Comparison of ENCODE assay signal across 29 mouse cellular contexts in genomic region chr6:124879390-124879789, GRCm38 (mm10). TPM values are rescaled to one million over a fixed set of nuclear protein-coding genes. Genes with fewer than 3 reads are reported as not detected.
A peak's percentile ranks its signal among the peaks of the same experiment; 100 is the strongest.
DNase-seq lines count a peak whose midpoint lies in the region; TF ChIP-seq lines count a peak whose summit lies in the region.
"Had no signal": no experiment of that assay in that cellular context is flagged by ENCODE, and none has a peak within 500 bp of the region (broad histone marks: within the 10 kb centered on the region; RNA-seq: fewer than 3 reads in every experiment).

No protein-coding gene starts in this region.

- 0 out of 2 replicates have a peak, but pooled peaks cover 1% of the 10 kb centered on the region for H3K4me1 ChIP-seq in forebrain, embryonic 10.5 days
- H3K4me1 ChIP-seq: embryonic facial prominence, embryonic 13.5 days; heart, embryonic 12.5 days; heart, embryonic 15.5 days; hindbrain, embryonic 13.5 days had no signal

- H3K79me3 ChIP-seq in C2C12 (ENCODE audit: low read depth) = no peaks in the 10 kb centered on the region

- H3K36me3 ChIP-seq in C2C12 (ENCODE audit: control insufficient read depth, insufficient read depth) (no peaks in the 10 kb centered on the region), myocyte (ENCODE audit: control insufficient read depth, insufficient read depth) (no peaks in the 10 kb centered on the region)
- H3K36me3 ChIP-seq in forebrain, embryonic 10.5 days (replicated peaks) = no peaks in the 10 kb centered on the region
- H3K36me3 ChIP-seq: embryonic facial prominence, embryonic 13.5 days; heart, embryonic 12.5 days; heart, embryonic 15.5 days; hindbrain, embryonic 10.5 days; hindbrain, embryonic 13.5 days had no signal

- H3K4me2 ChIP-seq in myocyte (ENCODE audit: low read depth) = no peak overlapping the region
- H3K4me2 ChIP-seq: embryonic facial prominence, embryonic 13.5 days; heart, embryonic 12.5 days; heart, embryonic 15.5 days; hindbrain, embryonic 13.5 days had no signal

- peak; percentile 86 for DNase-seq in thymus, postnatal 0 days (ENCODE audit: low spot score)
- peak; percentile 79 for DNase-seq in thymus, postnatal 25 days
- DNase-seq in urinary bladder, postnatal 36 days (ENCODE audit: low spot score in 2 of 2) = no peak
- DNase-seq in forebrain, embryonic 10.5 days (ENCODE audit: extremely low spot score, low spot score) = no peak
- no peak for DNase-seq in embryo, embryonic 10 days (ENCODE audit: low spot score)
- DNase-seq in embryo, embryonic 10.5 days (ENCODE audit: low spot score) = no peak
- DNase-seq: adrenal gland, adult 8-10 months; adrenal gland, postnatal 25 days; B cell, adult 2 months; cerebellum, adult 11-12 months; cerebellum, adult 8-10 months; cerebellum, postnatal 10 days; cerebellum, postnatal 36 days; forebrain, postnatal 0 days; gastrocnemius, adult 2 months; gastrocnemius, postnatal 14 days; heart, adult 11 months; heart, postnatal 10 days; heart, postnatal 36 days had no signal

- no peak overlapping the region for H3ac ChIP-seq in C2C12 (ENCODE audit: control insufficient read depth, insufficient read length, low read depth)
- no peak overlapping the region for H3ac ChIP-seq in myocyte (ENCODE audit: control insufficient read depth, insufficient read length)

- H3K9me3 ChIP-seq in forebrain, embryonic 10.5 days = no peaks in the 10 kb centered on the region
- H3K9me3 ChIP-seq: embryonic facial prominence, embryonic 13.5 days; heart, embryonic 12.5 days; heart, embryonic 15.5 days; hindbrain, embryonic 10.5 days; hindbrain, embryonic 13.5 days had no signal

- peaks cover 34% of the 10 kb centered on the region for H3K27me3 ChIP-seq in C2C12 (ENCODE audit: control insufficient read depth, insufficient read depth, insufficient read length)
- peaks cover 31% of the 10 kb centered on the region for H3K27me3 ChIP-seq in myocyte (ENCODE audit: control insufficient read depth, insufficient read depth, insufficient read length)
- H3K27me3 ChIP-seq in forebrain, embryonic 10.5 days (ENCODE audit: poor library complexity, severe bottlenecking) = no peaks in the 10 kb centered on the region
- H3K27me3 ChIP-seq: embryonic facial prominence, embryonic 13.5 days; heart, embryonic 12.5 days; heart, embryonic 15.5 days had no signal

- no peak overlapping the region for H3K27ac ChIP-seq in forebrain, embryonic 10.5 days
- H3K27ac ChIP-seq: embryonic facial prominence, embryonic 13.5 days; gastrocnemius, adult 2 months; heart, embryonic 15.5 days; hindbrain, embryonic 10.5 days; hindbrain, embryonic 13.5 days had no signal

- H3K79me2 ChIP-seq in C2C12 (ENCODE audit: control insufficient read depth, insufficient read depth) (no peaks in the 10 kb centered on the region), myocyte (ENCODE audit: control insufficient read depth, insufficient read depth) (no peaks in the 10 kb centered on the region)

- WGBS in forebrain, embryonic 10.5 days = 63% methylated on average over 6 of the region's 6 CpGs

- TF ChIP-seq POLR2A in myocyte (IDR thresholded peaks at IDR 0.05; ENCODE audit: insufficient read length, low read depth) = no peak

- H3K4me3 ChIP-seq in C2C12 (ENCODE audit: insufficient read depth, poor library complexity, severe bottlenecking) = no peak overlapping the region
- H3K4me3 ChIP-seq in myocyte = no peak overlapping the region
- no peak overlapping the region for H3K4me3 ChIP-seq in forebrain, embryonic 10.5 days
- H3K4me3 ChIP-seq: embryonic facial prominence, embryonic 13.5 days; gastrocnemius, adult 2 months; heart, embryonic 12.5 days; heart, embryonic 15.5 days; hindbrain, embryonic 10.5 days; hindbrain, embryonic 13.5 days had no signal

- TF ChIP-seq CTCF in C2C12 (IDR thresholded peaks at IDR 0.05; ENCODE audit: control insufficient read depth, insufficient read depth, insufficient read length) = no peak

TF ChIP-seq in C2C12, 6 proteins besides CTCF, POLR2A, EP300 and RAD21:
- TF ChIP-seq MYOD1 (IDR thresholded peaks at IDR 0.05; ENCODE audit: control insufficient read depth, insufficient read length, low read depth) = peak; percentile 25
- TF ChIP-seq FOSL1 (IDR thresholded peaks at IDR 0.05; ENCODE audit: insufficient read depth, low read length, poor library complexity, severe bottlenecking) = no peak
- no peak for TF ChIP-seq CEBPB (IDR thresholded peaks at IDR 0.05; ENCODE audit: low read depth)

TF ChIP-seq in myocyte, 11 proteins besides CTCF, POLR2A, EP300 and RAD21:
- TF ChIP-seq MYOD1 (IDR thresholded peaks at IDR 0.05; ENCODE audit: control insufficient read depth in 1 of 3, insufficient read length in 2 of 3, low read depth in 2 of 3) (peak in 2 of 3 experiments; percentile 7 to 34), E2F4 (IDR thresholded peaks at IDR 0.05; ENCODE audit: insufficient read depth) (no peak)

RNA-seq across cellular contexts. Expression of gene Cd4, which starts 8.6 kb away (rescaled TPM):
- polyA plus RNA-seq in C2C12 (2012; fragmentation: generic; extraction: Trizol) (not detected), myocyte (2012; fragmentation: generic; extraction: Trizol) (not detected)
- 102 TPM in 2 replicates for polyA plus RNA-seq in thymus, postnatal 0 days (2015; fragmentation: Nextera tagmentation; extraction: Ambion mirVana)
- 0.17 TPM in 1 of 2 replicates, not detected in the other for polyA plus RNA-seq in forebrain, embryonic 10.5 days (2016; fragmentation: Nextera tagmentation; extraction: Ambion mirVana)
- polyA plus RNA-seq: forebrain, embryonic 11.5 days; heart, embryonic 12.5 days; hindbrain, embryonic 10.5 days had no signal

RNA-seq across cellular contexts. Expression of gene Gpr162, which starts 15.6 kb away (rescaled TPM):
- polyA plus RNA-seq in C2C12 (2012; fragmentation: generic; extraction: Trizol) = 0.05 TPM
- polyA plus RNA-seq in myocyte (2012; fragmentation: generic; extraction: Trizol) = 0.02 TPM
- polyA plus RNA-seq in thymus, postnatal 0 days (2015; fragmentation: Nextera tagmentation; extraction: Ambion mirVana) = 15.2 and 21.8 TPM in 2 replicates
- polyA plus RNA-seq in forebrain, embryonic 10.5 days (2016; fragmentation: Nextera tagmentation; extraction: Ambion mirVana) = 2.1 and 2.5 TPM in 2 replicates
- polyA plus RNA-seq: CD4-positive, CD25-positive, alpha-beta regulatory T cell, adult 4 months had no signal

RNA-seq across cellular contexts. Expression of gene P3h3, which starts 21.8 kb away (rescaled TPM):
- polyA plus RNA-seq in C2C12 (2012; fragmentation: generic; extraction: Trizol) (1.1 TPM), myocyte (2012; fragmentation: generic; extraction: Trizol) (1.1 TPM)
- polyA plus RNA-seq in thymus, postnatal 0 days (2015; fragmentation: Nextera tagmentation; extraction: Ambion mirVana) = 1.9 TPM in 2 replicates
- polyA plus RNA-seq in forebrain, embryonic 10.5 days (2016; fragmentation: Nextera tagmentation; extraction: Ambion mirVana) = 9.7 TPM in 2 replicates
- polyA plus RNA-seq: activated CD4-positive, CD25-positive, alpha-beta regulatory T cell, adult 4 months had no signal

RNA-seq across cellular contexts. Expression of gene Lag3, which starts 32.1 kb away (rescaled TPM):
- polyA plus RNA-seq in C2C12 (2012; fragmentation: generic; extraction: Trizol) (0.44 TPM), myocyte (2012; fragmentation: generic; extraction: Trizol) (0.41 TPM)
- 5.5 and 6.1 TPM in 2 replicates for polyA plus RNA-seq in thymus, postnatal 0 days (2015; fragmentation: Nextera tagmentation; extraction: Ambion mirVana)
- polyA plus RNA-seq in forebrain, embryonic 10.5 days (2016; fragmentation: Nextera tagmentation; extraction: Ambion mirVana) = 0.76 and 0.88 TPM in 2 replicates

RNA-seq across cellular contexts. Expression of gene Gnb3, which starts 39.3 kb away (rescaled TPM):
- polyA plus RNA-seq in C2C12 (2012; fragmentation: generic; extraction: Trizol) = not detected
- polyA plus RNA-seq in myocyte (2012; fragmentation: generic; extraction: Trizol) = 0.11 TPM
- polyA plus RNA-seq in thymus, postnatal 0 days (2015; fragmentation: Nextera tagmentation; extraction: Ambion mirVana) = 2.3 and 2.4 TPM in 2 replicates
- 0.32 and 0.42 TPM in 2 replicates for polyA plus RNA-seq in forebrain, embryonic 10.5 days (2016; fragmentation: Nextera tagmentation; extraction: Ambion mirVana)
- polyA plus RNA-seq: CD4-positive, CD25-positive, alpha-beta regulatory T cell, adult 4 months had no signal

Comparison
In these comparisons a context has a peak if more than half of its experiments do, and no peak if none do; other contexts are left out.
1. DNase-seq: peak in thymus, postnatal 0 days (single experiment) and thymus, postnatal 25 days (single experiment); none in urinary bladder, postnatal 36 days (0 of 2), forebrain, embryonic 10.5 days (single experiment), embryo, embryonic 10 days (single experiment) and embryo, embryonic 10.5 days (single experiment).
2. RNA of gene Cd4, which starts 8.6 kb away (polyA plus RNA-seq): 102 TPM in thymus, postnatal 0 days; not detected in C2C12 (single experiment), 0.17 TPM in forebrain, embryonic 10.5 days and not detected in myocyte (single experiment); every median in the first group is over 10 times any median in the second.